Mouse (Mus musculus) ES-E14 (cell line): ENCODE results near the gene Gm28048.

ENCODE experiments used
- CHD2 ChIP-seq: IDR thresholded peaks from 2 replicates; pipeline ENCODE4 v1.6.1; 2014; ENCODE audit warnings: mild to moderate bottlenecking, low read depth, low read length, inconsistent platforms
- HCFC1 ChIP-seq: IDR thresholded peaks from 2 replicates; pipeline ENCODE4 v1.6.1; 2012; ENCODE audit warnings: low read length, inconsistent platforms, borderline replicate concordance; ENCODE audit not compliant: insufficient read depth
- MAFK ChIP-seq: IDR thresholded peaks from 2 replicates; pipeline ENCODE4 v1.6.1; 2014; ENCODE audit warnings: mild to moderate bottlenecking, low read depth, low read length, inconsistent platforms; ENCODE audit not compliant: insufficient read depth
- ZC3H11A ChIP-seq: IDR thresholded peaks from 2 replicates; pipeline ENCODE4 v1.6.1; 2012; ENCODE audit warnings: low read depth, mild to moderate bottlenecking, inconsistent platforms, low read length, borderline replicate concordance
- ZNF384 ChIP-seq: IDR thresholded peaks from 2 replicates; pipeline ENCODE4 v1.6.1; 2012; ENCODE audit warnings: low read depth, low read length, inconsistent platforms

DNA sequence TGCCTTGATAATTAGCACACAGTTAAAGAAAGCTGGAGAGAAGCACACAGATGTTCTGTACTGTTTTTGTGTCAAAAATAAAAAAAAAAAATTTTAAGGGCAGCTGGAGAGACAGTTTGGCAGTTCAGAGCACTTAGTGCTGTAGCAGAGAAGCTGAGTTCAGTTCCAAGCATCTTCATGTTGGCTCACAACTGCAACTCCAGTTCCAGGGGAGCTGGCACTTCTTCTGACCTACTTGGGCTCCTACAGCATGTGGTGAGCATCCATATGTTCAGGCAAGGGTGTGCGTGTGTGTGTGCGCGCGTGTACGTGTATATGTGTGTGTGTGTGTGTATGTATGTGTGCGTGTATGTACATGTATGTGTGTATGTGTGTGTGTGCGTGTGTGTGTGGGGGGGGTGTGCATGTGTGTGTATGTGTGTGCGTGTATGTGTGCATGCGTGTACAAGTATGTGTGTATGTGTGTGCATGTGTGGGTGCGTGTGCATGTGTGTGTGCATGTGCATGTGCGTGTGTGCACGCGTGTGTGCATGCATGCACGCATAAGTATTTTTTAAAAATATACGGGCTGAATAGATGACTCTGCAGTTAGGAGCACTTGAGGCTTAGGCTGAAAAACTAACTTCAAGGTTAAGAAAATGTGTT, 152.8 kb downstream of the Gm28048 start:
- TF ChIP-seq MAFK (no peak), CHD2 (no peak), ZC3H11A (no peak), HCFC1 (no peak), ZNF384 (no peak)
